Mouse (Mus musculus): ENCODE measurements around the gene Tmub2. TPM values are rescaled to one million over a fixed set of nuclear protein-coding genes. Genes with fewer than 3 reads are reported as not detected.

Gene Tmub2
- polyA plus RNA-seq, 1 experiment from 2014 or later: 52.8 TPM

- ATAC-seq (ENCODE audit: low read depth): no peak
- Histone ChIP-seq H3K27ac (ENCODE audit: low read length) (no peak overlapping the region), H3K4me2 (ENCODE audit: low read depth, low read length) (no peak overlapping the region), H3K4me3 (ENCODE audit: low read length) (no peak overlapping the region), H3K9me3 (ENCODE audit: control insufficient read depth, low read length) (no peaks in the 10 kb centered on the region), H3K4me1 (replicated peaks; ENCODE audit: control insufficient read depth, insufficient read depth, low read length) (no peaks in the 10 kb centered on the region), H3K27me3 (ENCODE audit: control insufficient read depth, insufficient read depth, low read depth, low read length) (no peaks in the 10 kb centered on the region), H3K9ac (ENCODE audit: low read length) (no peak overlapping the region), H3K36me3 (ENCODE audit: control insufficient read depth, insufficient read depth, low read length) (no peaks in the 10 kb centered on the region)
Observed at GRCm38 (mm10) chr11:102329518-102329917, 44.8 kb downstream of the Tmub2 start.

- Histone ChIP-seq H3K4me2 (ENCODE audit: low read depth, low read length) (no peak overlapping the region), H3K9me3 (ENCODE audit: control insufficient read depth, low read length) (no peaks in the 10 kb centered on the region), H3K9ac (ENCODE audit: low read length) (no peak overlapping the region), H3K27ac (ENCODE audit: low read length) (no peak overlapping the region), H3K27me3 (ENCODE audit: control insufficient read depth, insufficient read depth, low read depth, low read length) (no peaks in the 10 kb centered on the region), H3K4me3 (ENCODE audit: low read length) (no peak overlapping the region), H3K36me3 (ENCODE audit: control insufficient read depth, insufficient read depth, low read length) (no peaks in the 10 kb centered on the region), H3K4me1 (replicated peaks; ENCODE audit: control insufficient read depth, insufficient read depth, low read length) (peaks cover 1% of the 10 kb centered on the region; the same call in 1 of the 2 replicates)
- 76% methylated on average over 3 of the region's 3 CpGs for WGBS
- ATAC-seq (ENCODE audit: low read depth): no peak
Observed at GRCm38 (mm10) chr11:102330039-102330438, 45.3 kb downstream of the Tmub2 start.

- Histone ChIP-seq H3K36me3 (ENCODE audit: control insufficient read depth, insufficient read depth, low read length) (no peaks in the 10 kb centered on the region), H3K27me3 (ENCODE audit: control insufficient read depth, insufficient read depth, low read depth, low read length) (no peaks in the 10 kb centered on the region), H3K9me3 (ENCODE audit: control insufficient read depth, low read length) (no peaks in the 10 kb centered on the region), H3K27ac (ENCODE audit: low read length) (no peak overlapping the region), H3K4me1 (replicated peaks; ENCODE audit: control insufficient read depth, insufficient read depth, low read length) (peaks cover 6% of the 10 kb centered on the region; the same call in 1 of the 2 replicates), H3K9ac (ENCODE audit: low read length) (no peak overlapping the region), H3K4me3 (ENCODE audit: low read length) (no peak overlapping the region), H3K4me2 (ENCODE audit: low read depth, low read length) (no peak overlapping the region)
- no peak for ATAC-seq (ENCODE audit: low read depth)
- WGBS: 53% methylated on average over 4 of the region's 4 CpGs
Observed at GRCm38 (mm10) chr11:102331806-102332205, 47.1 kb downstream of the Tmub2 start.

GRCm38 (mm10) chr11:102333061-102333460 is 48.3 kb downstream of the Tmub2 start:
- no peaks in the 10 kb centered on the region for H3K27me3 ChIP-seq (ENCODE audit: control insufficient read depth, insufficient read depth, low read depth, low read length)
- H3K4me3 ChIP-seq (ENCODE audit: low read length): no peak overlapping the region
- H3K27ac ChIP-seq (ENCODE audit: low read length): no peak overlapping the region
- no peaks in the 10 kb centered on the region for H3K9me3 ChIP-seq (ENCODE audit: control insufficient read depth, low read length)
- ATAC-seq (ENCODE audit: low read depth): no peak
- no peak overlapping the region for H3K4me2 ChIP-seq (ENCODE audit: low read depth, low read length)
- H3K9ac ChIP-seq (ENCODE audit: low read length): no peak overlapping the region
- H3K4me1 ChIP-seq (replicated peaks; ENCODE audit: control insufficient read depth, insufficient read depth, low read length): peaks cover 6% of the 10 kb centered on the region; the same call in 1 of the 2 replicates
- no peaks in the 10 kb centered on the region for H3K36me3 ChIP-seq (ENCODE audit: control insufficient read depth, insufficient read depth, low read length)

- Histone ChIP-seq H3K9me3 (ENCODE audit: control insufficient read depth, low read length) (no peaks in the 10 kb centered on the region), H3K4me3 (ENCODE audit: low read length) (no peak overlapping the region), H3K4me1 (replicated peaks; ENCODE audit: control insufficient read depth, insufficient read depth, low read length) (peaks cover 12% of the 10 kb centered on the region), H3K27me3 (ENCODE audit: control insufficient read depth, insufficient read depth, low read depth, low read length) (no peaks in the 10 kb centered on the region), H3K4me2 (ENCODE audit: low read depth, low read length) (no peak overlapping the region), H3K27ac (ENCODE audit: low read length) (no peak overlapping the region), H3K9ac (ENCODE audit: low read length) (no peak overlapping the region), H3K36me3 (ENCODE audit: control insufficient read depth, insufficient read depth, low read length) (no peaks in the 10 kb centered on the region)
- ATAC-seq (ENCODE audit: low read depth): no peak
- WGBS: 27% methylated on average over 4 of the region's 4 CpGs
Observed at GRCm38 (mm10) chr11:102334010-102334409, 49.3 kb downstream of the Tmub2 start.

GRCm38 (mm10) chr11:102334973-102335700 is 50.4 kb downstream of the Tmub2 start:
- H3K27me3 ChIP-seq (ENCODE audit: control insufficient read depth, insufficient read depth, low read depth, low read length): no peaks in the 10 kb centered on the region
- no peaks in the 10 kb centered on the region for H3K36me3 ChIP-seq (ENCODE audit: control insufficient read depth, insufficient read depth, low read length)
- H3K4me2 ChIP-seq (ENCODE audit: low read depth, low read length): no peak overlapping the region
- ATAC-seq (ENCODE audit: low read depth): no peak
- H3K27ac ChIP-seq (ENCODE audit: low read length): no peak overlapping the region
- H3K9ac ChIP-seq (ENCODE audit: low read length): no peak overlapping the region
- peaks cover 19% of the 10 kb centered on the region for H3K4me1 ChIP-seq (replicated peaks; ENCODE audit: control insufficient read depth, insufficient read depth, low read length)
- H3K9me3 ChIP-seq (ENCODE audit: control insufficient read depth, low read length): no peaks in the 10 kb centered on the region
- WGBS: 27% methylated on average over 9 of the region's 9 CpGs
- H3K4me3 ChIP-seq (ENCODE audit: low read length): no peak overlapping the region

- Histone ChIP-seq H3K4me2 (ENCODE audit: low read depth, low read length) (no peak overlapping the region), H3K27me3 (ENCODE audit: control insufficient read depth, insufficient read depth, low read depth, low read length) (no peaks in the 10 kb centered on the region), H3K27ac (ENCODE audit: low read length) (no peak overlapping the region), H3K9me3 (ENCODE audit: control insufficient read depth, low read length) (no peaks in the 10 kb centered on the region), H3K36me3 (ENCODE audit: control insufficient read depth, insufficient read depth, low read length) (no peaks in the 10 kb centered on the region), H3K4me3 (ENCODE audit: low read length) (no peak overlapping the region), H3K4me1 (replicated peaks; ENCODE audit: control insufficient read depth, insufficient read depth, low read length) (peaks cover 19% of the 10 kb centered on the region), H3K9ac (ENCODE audit: low read length) (no peak overlapping the region)
- WGBS: 67% methylated on average over 1 of the region's 1 CpGs
- no peak for ATAC-seq (ENCODE audit: low read depth)
Observed at GRCm38 (mm10) chr11:102336191-102336590, 51.5 kb downstream of the Tmub2 start.

- H3K36me3 ChIP-seq (ENCODE audit: control insufficient read depth, insufficient read depth, low read length): no peaks in the 10 kb centered on the region
- ATAC-seq (ENCODE audit: low read depth): no peak
- H3K4me3 ChIP-seq (ENCODE audit: low read length): no peak overlapping the region
- H3K27me3 ChIP-seq (ENCODE audit: control insufficient read depth, insufficient read depth, low read depth, low read length): no peaks in the 10 kb centered on the region
- H3K4me2 ChIP-seq (ENCODE audit: low read depth, low read length): no peak overlapping the region
- 68% methylated on average over 1 of the region's 1 CpGs for WGBS
- H3K9me3 ChIP-seq (ENCODE audit: control insufficient read depth, low read length): no peaks in the 10 kb centered on the region
- H3K9ac ChIP-seq (ENCODE audit: low read length): no peak overlapping the region
- peaks cover 19% of the 10 kb centered on the region for H3K4me1 ChIP-seq (replicated peaks; ENCODE audit: control insufficient read depth, insufficient read depth, low read length)
- H3K27ac ChIP-seq (ENCODE audit: low read length): no peak overlapping the region
Observed at GRCm38 (mm10) chr11:102337921-102338320, 53.2 kb downstream of the Tmub2 start.

GRCm38 (mm10) chr11:102338561-102338960 is 53.8 kb downstream of the Tmub2 start:
- 10% methylated on average over 3 of the region's 3 CpGs for WGBS
- H3K27ac ChIP-seq (ENCODE audit: low read length): peak overlapping the region; percentile 78
- peak; percentile 94 for ATAC-seq (ENCODE audit: low read depth)

More at GRCm38 (mm10) chr11:102338561-102338960, 53.8 kb downstream of the Tmub2 start:
- Histone ChIP-seq H3K4me3 (ENCODE audit: low read length) (no peak overlapping the region), H3K4me2 (ENCODE audit: low read depth, low read length) (no peak overlapping the region), H3K36me3 (ENCODE audit: control insufficient read depth, insufficient read depth, low read length) (no peaks in the 10 kb centered on the region), H3K4me1 (replicated peaks; ENCODE audit: control insufficient read depth, insufficient read depth, low read length) (peaks cover 19% of the 10 kb centered on the region), H3K9me3 (ENCODE audit: control insufficient read depth, low read length) (no peaks in the 10 kb centered on the region), H3K9ac (ENCODE audit: low read length) (no peak overlapping the region), H3K27me3 (ENCODE audit: control insufficient read depth, insufficient read depth, low read depth, low read length) (no peaks in the 10 kb centered on the region)

All from lung, embryonic 16.5 days (tissue).